Mouse (Mus musculus) neural tube, embryonic 14.5 days (tissue): ENCODE measurements around the gene Cenps. TPM values are rescaled to one million over a fixed set of nuclear protein-coding genes. Genes with fewer than 3 reads are reported as not detected.

Experiments used
- ATAC-seq: fragments of 200-750 bp; cut with Nextera tagmentation; 2 replicates; pipeline ENCODE4 v1.8.0; 2017; ENCODE audit warnings: low read depth, mild to moderate bottlenecking, moderate TSS enrichment, moderate library complexity
- H3K27ac ChIP-seq: fragments of 300-500 bp; sonication (generic); 2 replicates; pipeline ENCODE4 v1.5.1; 2014; ENCODE audit warnings: low read depth, mild to moderate bottlenecking, control low read depth, low read length, moderate library complexity, mixed read lengths
- H3K27me3 ChIP-seq: fragments of 300-500 bp; sonication (generic); 2 replicates; pipeline ENCODE4 v1.6.1; 2014; ENCODE audit warnings: low read length; ENCODE audit not compliant: control insufficient read depth, insufficient read depth
- H3K36me3 ChIP-seq: fragments of 300-500 bp; sonication (generic); 2 replicates; pipeline ENCODE4 v1.6.1; 2014; ENCODE audit warnings: low read length, mixed read lengths; ENCODE audit not compliant: control insufficient read depth, insufficient read depth
- H3K4me1 ChIP-seq: fragments of 300-500 bp; sonication (generic); 2 replicates; pipeline ENCODE4 v1.6.1; 2014; ENCODE audit warnings: low read length; ENCODE audit not compliant: control insufficient read depth, insufficient read depth
- H3K4me2 ChIP-seq: fragments of 300-500 bp; sonication (generic); 2 replicates; pipeline ENCODE4 v1.6.1; 2014; ENCODE audit warnings: mild to moderate bottlenecking, low read depth, low read length, control low read depth
- H3K4me3 ChIP-seq: fragments of 300-500 bp; sonication (generic); 2 replicates; pipeline ENCODE4 v1.5.1; 2014; ENCODE audit warnings: low read depth, low read length, control low read depth, mixed read lengths
- H3K9ac ChIP-seq: fragments of 300-500 bp; sonication (generic); replicated peaks from 2 replicates; pipeline ENCODE4 v1.6.1; 2014; ENCODE audit warnings: low read depth, mild to moderate bottlenecking, control low read depth, low read length, mixed read lengths
- H3K9me3 ChIP-seq: fragments of 300-500 bp; sonication (generic); 2 replicates; pipeline ENCODE4 v1.6.1; 2016; ENCODE audit warnings: low read length; ENCODE audit not compliant: control insufficient read depth
- WGBS: fragments of 180-500 bp; shearing (Covaris S2); extraction: QIAGEN DNeasy Blood & Tissue Kit; methylation state at CpG from one replicate; pipeline ENCODE4 v1.1.7; 2014; 5-methylcytosine and 5-hydroxymethylcytosine counted together
- polyA plus RNA-seq: library from polyadenylated mRNA; unstranded; fragments of >200 nt; fragmentation: Nextera tagmentation; extraction: Ambion mirVana; gene quantifications from 2 replicates; pipeline ENCODE4 v1.2.1, GENCODE M21; 2014

Cenps gene
- polyA plus RNA-seq, 1 experiment from 2014 or later, result 15.1 TPM

DNA sequence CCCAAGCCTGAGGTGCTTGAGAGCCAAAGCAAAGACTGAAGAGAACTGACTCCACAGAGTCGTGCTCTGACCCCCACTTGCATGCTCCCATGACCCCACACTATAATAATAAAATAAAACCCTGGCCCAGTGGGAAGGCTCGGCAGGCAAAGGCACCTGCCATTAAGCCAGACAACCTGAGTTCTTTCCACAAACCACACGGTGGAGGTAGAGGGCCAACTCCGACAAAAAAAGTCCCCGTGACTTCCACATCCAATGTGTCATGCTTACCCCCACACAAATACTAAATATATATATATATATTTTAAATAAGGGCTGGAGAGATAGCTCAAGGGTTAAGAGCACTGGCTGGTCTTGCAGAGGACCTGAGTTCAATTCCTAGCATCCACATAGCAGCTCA, 26.7 kb upstream of the Cenps start:
- no peak for ATAC-seq
- WGBS, result 58% methylated on average over 5 of the region's 5 CpGs

DNA sequence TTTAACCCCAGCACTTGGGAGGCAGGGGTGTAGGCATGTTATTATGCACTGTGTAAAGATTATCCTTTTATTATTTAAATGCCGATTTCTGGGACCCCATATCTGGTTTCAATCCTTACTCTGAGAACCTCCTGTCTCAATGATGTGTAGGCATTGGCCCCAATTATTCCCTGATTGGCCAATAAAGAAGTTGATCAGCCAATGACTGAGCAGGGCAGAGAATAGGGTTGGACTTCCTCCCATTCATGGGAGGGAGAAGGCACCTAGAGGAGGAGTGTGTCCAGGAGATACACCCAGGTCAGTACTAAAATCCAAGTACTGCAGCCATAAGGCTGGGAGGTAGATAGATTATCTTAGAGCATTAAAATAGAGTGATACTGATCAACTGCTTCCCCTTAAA, 25.8 kb upstream of the Cenps start:
- peaks cover 9% of the 10 kb centered on the region; the same call in 1 of the 2 replicates for H3K4me1 ChIP-seq
- ATAC-seq, result no peak
- no peak overlapping the region for H3K4me3 ChIP-seq
- H3K27ac ChIP-seq, result no peak overlapping the region
- H3K36me3 ChIP-seq, result peaks cover 34% of the 10 kb centered on the region
- H3K9ac ChIP-seq, result no peak overlapping the region
- 62% methylated on average over 1 of the region's 1 CpGs for WGBS
- H3K4me2 ChIP-seq, result no peak overlapping the region
- H3K9me3 ChIP-seq, result no peaks in the 10 kb centered on the region
- H3K27me3 ChIP-seq, result no peaks in the 10 kb centered on the region

More for the DNA sequence above, 26.7 kb upstream of the Cenps start:
- Histone ChIP-seq H3K27me3 (no peaks in the 10 kb centered on the region), H3K9me3 (no peaks in the 10 kb centered on the region), H3K4me2 (no peak overlapping the region), H3K4me3 (no peak overlapping the region), H3K9ac (no peak overlapping the region), H3K4me1 (peaks cover 9% of the 10 kb centered on the region; the same call in 1 of the 2 replicates), H3K27ac (no peak overlapping the region), H3K36me3 (peaks cover 24% of the 10 kb centered on the region)

DNA sequence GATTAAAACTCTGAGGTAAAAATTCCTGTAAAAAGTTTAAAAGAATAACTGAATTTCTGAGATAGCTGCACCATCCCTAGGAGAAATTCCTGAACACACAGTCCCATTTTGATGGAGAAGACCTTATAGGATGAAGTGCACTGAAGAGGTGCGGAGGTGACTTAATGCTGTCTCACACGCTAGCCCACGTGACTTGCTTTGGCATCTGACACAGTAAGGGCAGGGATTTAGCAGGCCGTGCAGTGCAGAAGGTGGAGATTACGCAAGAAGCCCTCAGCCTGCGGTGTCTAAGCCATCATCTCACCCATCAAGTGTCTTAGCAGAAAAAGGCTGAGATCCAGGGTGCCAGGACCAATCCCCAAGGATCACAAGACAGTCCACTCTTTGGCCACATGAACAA, 23.7 kb upstream of the Cenps start:
- WGBS, result 94% methylated on average over 6 of the region's 6 CpGs
- Histone ChIP-seq H3K9ac (no peak overlapping the region), H3K4me3 (no peak overlapping the region), H3K27me3 (no peaks in the 10 kb centered on the region), H3K9me3 (no peaks in the 10 kb centered on the region), H3K4me1 (peaks cover 9% of the 10 kb centered on the region; the same call in 1 of the 2 replicates), H3K4me2 (no peak overlapping the region), H3K36me3 (peaks cover 52% of the 10 kb centered on the region), H3K27ac (no peak overlapping the region)
- no peak for ATAC-seq

DNA sequence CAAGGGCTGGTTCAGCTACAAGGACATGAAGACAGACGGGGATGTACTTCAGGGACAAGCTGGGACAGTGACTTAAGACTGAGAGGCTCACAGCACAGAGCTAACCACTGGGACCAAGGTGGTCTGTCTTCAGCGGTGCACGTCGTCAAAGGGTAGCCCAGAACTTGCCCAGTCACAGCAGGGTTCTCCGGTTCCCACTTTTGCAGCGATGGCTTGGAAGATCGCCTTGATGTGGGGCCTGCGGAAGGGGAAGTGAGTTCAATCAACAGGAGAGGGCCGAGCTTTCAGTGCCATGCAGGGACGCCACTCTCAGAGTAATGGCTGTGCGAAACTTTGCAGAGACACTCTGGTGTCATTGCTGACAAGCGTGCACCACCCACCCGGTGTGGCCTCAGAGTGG, 22.5 kb upstream of the Cenps start:
- WGBS, result 90% methylated on average over 13 of the region's 13 CpGs
- Histone ChIP-seq H3K9ac (no peak overlapping the region), H3K27me3 (no peaks in the 10 kb centered on the region), H3K27ac (no peak overlapping the region), H3K4me2 (no peak overlapping the region), H3K36me3 (peaks cover 62% of the 10 kb centered on the region), H3K4me3 (no peak overlapping the region), H3K9me3 (no peaks in the 10 kb centered on the region), H3K4me1 (no peaks in the 10 kb centered on the region)
- ATAC-seq, result no peak

DNA sequence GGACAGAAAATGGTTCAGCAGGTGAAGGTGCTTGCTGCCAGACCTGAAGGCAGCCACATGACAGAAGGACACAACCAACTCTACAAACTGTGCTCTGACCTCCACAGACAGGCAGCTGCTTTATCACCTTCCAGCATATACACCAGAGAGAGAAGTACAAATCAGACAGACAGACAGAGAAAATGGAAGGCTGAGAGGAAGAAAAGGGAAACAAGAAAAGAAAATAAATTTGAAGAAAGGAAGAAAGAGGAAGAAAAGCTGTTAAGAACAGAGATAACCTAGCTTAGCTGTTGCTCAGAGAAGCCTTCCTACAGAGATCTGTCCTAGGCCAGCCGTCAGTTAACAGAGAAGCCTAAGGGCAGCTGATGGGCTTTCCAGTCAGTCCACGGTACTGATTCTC, 21.8 kb upstream of the Cenps start:
- H3K4me3 ChIP-seq, result no peak overlapping the region
- H3K9me3 ChIP-seq, result no peaks in the 10 kb centered on the region
- no peak overlapping the region for H3K9ac ChIP-seq
- no peaks in the 10 kb centered on the region for H3K27me3 ChIP-seq
- no peak overlapping the region for H3K4me2 ChIP-seq
- peaks cover 69% of the 10 kb centered on the region for H3K36me3 ChIP-seq
- H3K4me1 ChIP-seq, result no peaks in the 10 kb centered on the region
- no peak overlapping the region for H3K27ac ChIP-seq
- WGBS, result 89% methylated on average over 2 of the region's 2 CpGs
- no peak for ATAC-seq

DNA sequence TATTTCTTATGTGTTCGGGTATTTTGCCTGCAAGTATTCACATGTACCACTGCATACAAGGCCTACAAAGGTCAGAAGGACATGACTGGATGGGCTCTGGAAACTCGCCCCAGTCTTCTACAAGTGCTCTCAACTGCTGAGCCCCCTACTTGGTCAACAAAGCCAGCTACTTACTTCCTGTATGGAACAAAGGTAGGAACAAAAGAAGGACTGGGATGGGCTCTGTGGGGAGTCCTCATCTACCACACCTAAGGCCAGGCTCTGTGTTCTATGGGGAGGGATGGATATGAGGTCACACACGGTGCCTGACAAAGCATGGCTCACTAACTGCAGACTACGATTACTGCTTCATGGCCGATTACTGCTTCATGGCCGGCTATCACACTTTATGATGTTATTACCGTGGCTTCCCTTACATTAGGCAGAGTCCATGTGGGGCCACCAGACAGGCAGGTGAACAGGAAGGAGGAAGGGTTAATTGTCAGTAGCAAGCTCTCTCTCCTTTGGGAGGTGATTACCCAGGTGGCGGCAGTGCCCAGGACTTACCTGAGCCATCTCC, 20.1 kb upstream of the Cenps start:
- Histone ChIP-seq H3K9me3 (no peaks in the 10 kb centered on the region), H3K4me1 (no peaks in the 10 kb centered on the region), H3K4me3 (no peak overlapping the region), H3K4me2 (no peak overlapping the region), H3K27me3 (no peaks in the 10 kb centered on the region), H3K9ac (no peak overlapping the region), H3K36me3 (peaks cover 84% of the 10 kb centered on the region), H3K27ac (no peak overlapping the region)
- no peak for ATAC-seq
- WGBS, result 64% methylated on average over 8 of the region's 8 CpGs

DNA sequence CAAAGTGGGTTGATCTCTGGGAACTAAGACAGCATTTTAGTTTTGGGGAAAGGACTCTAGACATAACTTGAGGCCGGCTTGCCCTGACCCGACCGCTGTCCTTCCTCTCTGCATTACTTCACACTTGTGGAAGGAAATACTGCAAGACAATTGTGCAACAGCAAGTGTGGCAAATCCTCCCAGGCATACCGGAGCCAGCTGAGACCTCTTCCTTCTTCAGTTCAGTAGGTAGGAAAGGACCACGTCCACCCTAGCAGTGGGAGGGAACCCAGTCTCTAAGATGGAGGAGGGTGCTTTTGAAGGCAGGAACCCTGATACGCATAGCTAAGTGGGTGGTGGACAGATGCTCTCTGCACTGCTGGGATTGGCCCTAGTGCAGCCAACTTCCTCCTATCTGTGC, 18.3 kb upstream of the Cenps start:
- H3K4me3 ChIP-seq, result no peak overlapping the region
- H3K9ac ChIP-seq, result no peak overlapping the region
- H3K36me3 ChIP-seq, result peaks cover 85% of the 10 kb centered on the region
- H3K27ac ChIP-seq, result no peak overlapping the region
- WGBS, result 95% methylated on average over 6 of the region's 6 CpGs
- ATAC-seq, result no peak
- H3K4me1 ChIP-seq, result no peaks in the 10 kb centered on the region
- no peaks in the 10 kb centered on the region for H3K9me3 ChIP-seq
- H3K27me3 ChIP-seq, result no peaks in the 10 kb centered on the region
- no peak overlapping the region for H3K4me2 ChIP-seq

DNA sequence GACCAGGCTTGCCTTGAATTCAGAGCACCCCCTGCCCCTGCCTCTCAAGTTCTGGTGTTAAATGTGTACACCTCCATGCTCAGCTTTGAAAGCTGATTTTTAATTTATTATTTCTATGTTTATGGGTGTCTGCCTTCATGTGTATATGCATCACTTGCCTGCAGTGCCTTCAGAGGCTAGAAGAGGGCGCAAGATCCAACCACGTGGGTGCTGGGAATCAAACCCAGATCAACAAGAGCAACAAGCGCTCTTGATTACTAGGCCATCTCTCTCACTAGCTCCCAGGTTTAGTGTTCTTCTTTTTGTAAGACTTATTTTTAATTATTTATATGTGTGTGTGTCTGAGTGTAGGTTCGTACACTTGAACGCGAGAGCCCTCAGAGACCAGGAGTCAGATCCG, 17.4 kb upstream of the Cenps start:
- Histone ChIP-seq H3K27ac (no peak overlapping the region), H3K36me3 (peaks cover 83% of the 10 kb centered on the region), H3K27me3 (no peaks in the 10 kb centered on the region), H3K4me1 (no peaks in the 10 kb centered on the region), H3K9ac (no peak overlapping the region), H3K9me3 (no peaks in the 10 kb centered on the region), H3K4me2 (no peak overlapping the region), H3K4me3 (no peak overlapping the region)
- ATAC-seq, result no peak
- 97% methylated on average over 7 of the region's 7 CpGs for WGBS

DNA sequence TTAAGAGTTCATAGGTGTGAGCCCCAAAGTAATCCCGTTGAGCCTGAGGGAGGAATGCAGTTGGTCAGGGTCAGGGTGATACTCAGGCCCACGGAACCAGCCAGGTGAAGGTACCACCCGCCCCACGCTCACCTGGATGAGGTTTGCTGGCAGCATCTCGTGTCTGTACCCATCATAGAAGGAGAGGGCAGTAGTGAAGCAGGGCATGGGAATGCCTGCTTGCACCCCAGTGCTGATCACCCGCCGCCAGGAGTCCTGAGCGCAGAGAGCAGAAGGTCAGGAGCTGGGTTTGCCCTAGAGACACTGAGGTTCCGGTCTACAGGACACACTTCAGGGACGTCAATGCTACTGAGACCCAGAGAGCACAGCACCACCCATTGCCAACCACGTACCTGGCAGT, 13.3 kb upstream of the Cenps start:
- 94% methylated on average over 11 of the region's 11 CpGs for WGBS
- no peak for ATAC-seq
- Histone ChIP-seq H3K4me2 (no peak overlapping the region), H3K36me3 (peaks cover 52% of the 10 kb centered on the region), H3K4me3 (no peak overlapping the region), H3K27me3 (no peaks in the 10 kb centered on the region), H3K9ac (no peak overlapping the region), H3K9me3 (no peaks in the 10 kb centered on the region), H3K4me1 (no peaks in the 10 kb centered on the region), H3K27ac (no peak overlapping the region)
